Mouse (Mus musculus) lung, embryonic 14.5 days (tissue): ENCODE data around the gene Sgip1. TPM values are rescaled to one million over a fixed set of nuclear protein-coding genes. Genes with fewer than 3 reads are reported as not detected.

Experiments
- ATAC-seq: fragments of 200-750 bp; cut with Nextera tagmentation; 2 replicates; pipeline ENCODE4 v1.8.0; 2017; ENCODE audit warnings: mild to moderate bottlenecking, moderate TSS enrichment, moderate library complexity; ENCODE audit not compliant: insufficient read depth
- DNase-seq: peaks from one replicate; pipeline ENCODE4 v3.0.0-alpha.2; 2015
- H3K27ac ChIP-seq: fragments of 300-500 bp; sonication (generic); 2 replicates; pipeline ENCODE4 v1.5.1; 2014; ENCODE audit warnings: low read depth, mild to moderate bottlenecking, moderate library complexity
- H3K27me3 ChIP-seq: fragments of 300-500 bp; sonication (generic); 2 replicates; pipeline ENCODE4 v1.6.1; 2014; ENCODE audit warnings: low read length, control low read depth; ENCODE audit not compliant: insufficient read depth
- H3K36me3 ChIP-seq: fragments of 300-500 bp; sonication (generic); 2 replicates; pipeline ENCODE4 v1.6.1; 2014; ENCODE audit warnings: control low read depth; ENCODE audit not compliant: insufficient read depth
- H3K4me1 ChIP-seq: fragments of 300-500 bp; sonication (generic); 2 replicates; pipeline ENCODE4 v1.6.1; 2014; ENCODE audit warnings: antibody characterized with exemption, control low read depth; ENCODE audit not compliant: insufficient read depth
- H3K4me2 ChIP-seq: fragments of 300-500 bp; sonication (generic); 2 replicates; pipeline ENCODE4 v1.6.1; 2014; ENCODE audit warnings: mild to moderate bottlenecking
- H3K4me3 ChIP-seq: fragments of 300-500 bp; sonication (generic); 2 replicates; pipeline ENCODE4 v1.5.1; 2014; ENCODE audit warnings: low read depth, low read length
- H3K9ac ChIP-seq: fragments of 300-500 bp; sonication (generic); 2 replicates; pipeline ENCODE4 v1.6.1; 2014
- H3K9me3 ChIP-seq: fragments of 300-500 bp; sonication (generic); 2 replicates; pipeline ENCODE4 v1.6.1; 2016; ENCODE audit warnings: low read depth, low read length, control low read depth
- CTCF ChIP-seq: IDR thresholded peaks from 2 replicates; pipeline ENCODE4 v1.5.1; 2016; ENCODE audit warnings: antibody characterized with exemption, low read depth
- WGBS: fragments of 180-500 bp; shearing (Covaris S2); extraction: QIAGEN DNeasy Blood & Tissue Kit; methylation state at CpG from one replicate; pipeline ENCODE4 v1.1.7; 2014; 5-methylcytosine and 5-hydroxymethylcytosine counted together
- polyA plus RNA-seq: library from polyadenylated mRNA; unstranded; fragments of >200 nt; fragmentation: Nextera tagmentation; extraction: Ambion mirVana; gene quantifications from 2 replicates; pipeline ENCODE4 v1.2.1, GENCODE M21; 2014

Gene Sgip1
- polyA plus RNA-seq, 1 experiment from 2014 or later = 6.9 TPM

- no peak for DNase-seq
These were observed 21.1 kb upstream of the Sgip1 start for GRCm38 (mm10) chr4:102719951-102720350.

GRCm38 (mm10) chr4:102724442-102724841 is 16.7 kb upstream of the Sgip1 start:
- no peaks in the 10 kb centered on the region for H3K9me3 ChIP-seq
- no peak overlapping the region for H3K4me3 ChIP-seq
- 60% methylated on average over 5 of the region's 5 CpGs for WGBS
- ATAC-seq (no peak), DNase-seq (no peak)
- no peaks in the 10 kb centered on the region for H3K27me3 ChIP-seq
- no peak for TF ChIP-seq CTCF
- no peak overlapping the region for H3K27ac ChIP-seq
- H3K4me2 ChIP-seq = no peak overlapping the region
- no peaks in the 10 kb centered on the region for H3K4me1 ChIP-seq
- H3K9ac ChIP-seq = no peak overlapping the region
- no peaks in the 10 kb centered on the region for H3K36me3 ChIP-seq

More at GRCm38 (mm10) chr4:102719951-102720350, 21.1 kb upstream of the Sgip1 start:
- H3K36me3 ChIP-seq = no peaks in the 10 kb centered on the region
- H3K27me3 ChIP-seq = no peaks in the 10 kb centered on the region
- H3K4me1 ChIP-seq = no peaks in the 10 kb centered on the region
- WGBS = 71% methylated on average over 1 of the region's 1 CpGs
- no peak for ATAC-seq
- no peak overlapping the region for H3K27ac ChIP-seq
- H3K4me3 ChIP-seq = no peak overlapping the region
- no peak for TF ChIP-seq CTCF
- H3K9me3 ChIP-seq = no peaks in the 10 kb centered on the region
- no peak overlapping the region for H3K4me2 ChIP-seq
- no peak overlapping the region for H3K9ac ChIP-seq

- ATAC-seq (no peak), DNase-seq (no peak)
- no peaks in the 10 kb centered on the region for H3K4me1 ChIP-seq
- H3K27me3 ChIP-seq = no peaks in the 10 kb centered on the region
- no peak for TF ChIP-seq CTCF
- H3K9ac ChIP-seq = no peak overlapping the region
- no peak overlapping the region for H3K4me2 ChIP-seq
- no peaks in the 10 kb centered on the region for H3K36me3 ChIP-seq
- no peaks in the 10 kb centered on the region for H3K9me3 ChIP-seq
- 59% methylated on average over 3 of the region's 3 CpGs for WGBS
- no peak overlapping the region for H3K27ac ChIP-seq
- no peak overlapping the region for H3K4me3 ChIP-seq
These were observed 10.1 kb upstream of the Sgip1 start for GRCm38 (mm10) chr4:102730976-102731375.

GRCm38 (mm10) chr4:102734022-102734657 is 7.0 kb upstream of the Sgip1 start:
- no peaks in the 10 kb centered on the region for H3K27me3 ChIP-seq
- no peaks in the 10 kb centered on the region for H3K9me3 ChIP-seq
- no peak overlapping the region for H3K9ac ChIP-seq
- DNase-seq (no peak), ATAC-seq (no peak)
- H3K4me2 ChIP-seq = no peak overlapping the region
- no peaks in the 10 kb centered on the region for H3K36me3 ChIP-seq
- H3K27ac ChIP-seq = no peak overlapping the region
- H3K4me3 ChIP-seq = no peak overlapping the region
- TF ChIP-seq CTCF = no peak
- 53% methylated on average over 9 of the region's 9 CpGs for WGBS
- H3K4me1 ChIP-seq = no peaks in the 10 kb centered on the region

- Histone ChIP-seq H3K9me3 (no peaks in the 10 kb centered on the region), H3K27me3 (no peaks in the 10 kb centered on the region), H3K9ac (no peak overlapping the region), H3K36me3 (no peaks in the 10 kb centered on the region), H3K4me2 (no peak overlapping the region), H3K4me1 (no peaks in the 10 kb centered on the region), H3K4me3 (no peak overlapping the region), H3K27ac (no peak overlapping the region)
- TF ChIP-seq CTCF = no peak
- ATAC-seq = no peak
- no peak for DNase-seq
- 59% methylated on average over 3 of the region's 3 CpGs for WGBS
These were observed 12.4 kb downstream of the Sgip1 start for GRCm38 (mm10) chr4:102753334-102754090.

- TF ChIP-seq CTCF = no peak
- no peaks in the 10 kb centered on the region for H3K4me1 ChIP-seq
- no peaks in the 10 kb centered on the region for H3K27me3 ChIP-seq
- WGBS = under 1% methylated on average over 41 of the region's 41 CpGs
- H3K36me3 ChIP-seq = no peaks in the 10 kb centered on the region
- peak; percentile 57 for ATAC-seq
- no peaks in the 10 kb centered on the region for H3K9me3 ChIP-seq
- H3K27ac ChIP-seq = peak overlapping the region; percentile 58; the same call in 1 of the 2 replicates
- peak overlapping the region; percentile 51 for H3K4me3 ChIP-seq
- peak overlapping the region; percentile 95 for H3K4me2 ChIP-seq
- peak; percentile 73 for DNase-seq
- H3K9ac ChIP-seq = peak overlapping the region; percentile 62
These were observed 18.2 kb downstream of the Sgip1 start for GRCm38 (mm10) chr4:102759095-102759890.
